Mouse (Mus musculus) heart, adult 2 months (tissue): Measurements from ENCODE around the gene Spag7. TPM values are rescaled to one million over a fixed set of nuclear protein-coding genes. Genes with fewer than 3 reads are reported as not detected.
A peak's percentile ranks its signal among the peaks of the same experiment; 100 is the strongest.

Source experiments
- DNase-seq, 2 experiments: peaks; one replicate each; pipeline ENCODE4 v3.0.0; 2021
- H3K27ac ChIP-seq: fragments of 200-600 bp; 2 replicates; pipeline ENCODE4 v1.8.1; 2022
- H3K27me3 ChIP-seq: fragments of 200-500 bp; 2 replicates; pipeline ENCODE4 v1.6.1; 2012; ENCODE audit warnings: mild to moderate bottlenecking, low read length, inconsistent platforms, mixed read lengths; ENCODE audit not compliant: control insufficient read depth, insufficient read depth
- H3K36me3 ChIP-seq: fragments of 200-500 bp; 2 replicates; pipeline ENCODE4 v1.6.1; 2012; ENCODE audit warnings: low read length, inconsistent platforms; ENCODE audit not compliant: control insufficient read depth, insufficient read depth
- H3K4me1 ChIP-seq: fragments of 200-500 bp; 2 replicates; pipeline ENCODE4 v1.6.1; 2011; ENCODE audit warnings: low read length; ENCODE audit not compliant: control insufficient read depth, insufficient read depth
- H3K4me3 ChIP-seq: fragments of 200-600 bp; 2 replicates; pipeline ENCODE4 v1.8.1; 2022
- H3K79me2 ChIP-seq: fragments of 200-500 bp; replicated peaks from 2 replicates; pipeline ENCODE4 v1.6.1; 2012; ENCODE audit warnings: mild to moderate bottlenecking, inconsistent platforms, low read length, moderate library complexity, mixed read lengths; ENCODE audit not compliant: control insufficient read depth, insufficient read depth
- H3K9ac ChIP-seq: fragments of 200-500 bp; 2 replicates; pipeline ENCODE4 v1.6.1; 2012; ENCODE audit warnings: low read depth, mild to moderate bottlenecking, control low read depth, inconsistent platforms, low read length, mixed read lengths
- CTCF ChIP-seq: fragments of 200-600 bp; IDR thresholded peaks from 2 replicates; pipeline ENCODE4 v1.8.1; 2022; ENCODE audit warnings: antibody characterized with exemption, mild to moderate bottlenecking, moderate library complexity
- EP300 ChIP-seq: fragments of 200-500 bp; IDR thresholded peaks from 2 replicates; pipeline ENCODE4 v1.6.1; 2011; ENCODE audit warnings: low read depth, low read length, control low read depth; ENCODE audit not compliant: insufficient read depth
- POLR2A ChIP-seq: fragments of 200-500 bp; IDR thresholded peaks from 2 replicates; pipeline ENCODE4 v1.6.1; 2011; ENCODE audit warnings: mild to moderate bottlenecking, low read depth, low read length, control low read depth; ENCODE audit not compliant: insufficient read depth
- WGBS: fragments of 180-500 bp; shearing (Covaris S2); methylation state at CpG from one replicate; pipeline ENCODE4 v1.1.7; 2018; 5-methylcytosine and 5-hydroxymethylcytosine counted together
- intact Hi-C: fragments of 180-260 bp; cut with DNase I; formaldehyde crosslinking; loops from one replicate; pipeline ENCODE4 v1.15.1; 2025
- polyA plus RNA-seq: library from polyadenylated mRNA; depleted of rRNA; stranded (reverse); fragments of >200 nt; gene quantifications from 2 replicates; pipeline ENCODE4 v1.2.3, GENCODE M21; 2012
- total RNA-seq, 2 experiments: library from RNA; stranded (reverse); gene quantifications; 2 replicates each; pipeline ENCODE4 v1.2.3; 2021

Gene Spag7
- total and polyA plus RNA-seq, 3 experiments, result 72.9 to 99.4 (median 82.8) TPM

DNA sequence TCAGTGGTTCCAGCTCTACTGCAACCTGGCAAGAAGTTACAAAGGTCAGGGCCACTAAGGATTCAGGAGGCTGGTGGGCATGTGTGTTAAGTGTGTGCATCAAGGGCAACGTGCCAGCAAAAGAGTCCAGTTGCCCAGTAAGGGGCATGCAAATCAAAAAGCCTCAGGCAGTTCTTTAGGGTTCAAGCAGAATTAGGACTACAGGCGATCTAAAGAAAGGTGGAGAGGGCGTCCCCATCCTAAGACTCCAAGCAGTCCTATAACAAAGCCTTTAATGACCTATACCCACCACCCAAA lies 23.0 kb downstream of the Spag7 start:
- TF ChIP-seq CTCF (no peak), POLR2A (no peak), EP300 (no peak)
- Histone ChIP-seq H3K4me1 (peaks cover 12% of the 10 kb centered on the region), H3K36me3 (peaks cover 18% of the 10 kb centered on the region; the same call in 1 of the 2 replicates), H3K27me3 (no peaks in the 10 kb centered on the region), H3K4me3 (peak overlapping the region; percentile 60), H3K79me2 (peaks cover 4% of the 10 kb centered on the region), H3K27ac (peak overlapping the region; percentile 96), H3K9ac (peak overlapping the region; percentile 85)
- WGBS, result 21% methylated on average over 3 of the region's 3 CpGs
- intact Hi-C loops, result loop anchor here (2.0 to 5.0 kb wide), 3 partner anchors 23 to 55 kb away; partner anchors contain the start of genes Camta2, Inca1, Kif1c and Spag7
- DNase-seq, result no peak

GRCm38 (mm10) chr11:70645461-70646258 lies 23.6 kb downstream of the Spag7 start:
- TF ChIP-seq EP300 (no peak), CTCF (no peak), POLR2A (no peak)
- Histone ChIP-seq H3K79me2 (peaks cover 4% of the 10 kb centered on the region), H3K9ac (peak overlapping the region; percentile 85), H3K4me3 (peak overlapping the region; percentile 60), H3K27ac (peak overlapping the region; percentile 96), H3K4me1 (peaks cover 12% of the 10 kb centered on the region), H3K27me3 (no peaks in the 10 kb centered on the region), H3K36me3 (peaks cover 16% of the 10 kb centered on the region; the same call in 1 of the 2 replicates)
- DNase-seq, result peak in 1 of 2 experiments; percentile 33
- WGBS, result 62% methylated on average over 12 of the region's 12 CpGs
- intact Hi-C loops, result loop anchor here (2.0 to 5.0 kb wide), 3 partner anchors 23 to 55 kb away; partner anchors contain the start of genes Camta2, Inca1, Kif1c and Spag7

DNA sequence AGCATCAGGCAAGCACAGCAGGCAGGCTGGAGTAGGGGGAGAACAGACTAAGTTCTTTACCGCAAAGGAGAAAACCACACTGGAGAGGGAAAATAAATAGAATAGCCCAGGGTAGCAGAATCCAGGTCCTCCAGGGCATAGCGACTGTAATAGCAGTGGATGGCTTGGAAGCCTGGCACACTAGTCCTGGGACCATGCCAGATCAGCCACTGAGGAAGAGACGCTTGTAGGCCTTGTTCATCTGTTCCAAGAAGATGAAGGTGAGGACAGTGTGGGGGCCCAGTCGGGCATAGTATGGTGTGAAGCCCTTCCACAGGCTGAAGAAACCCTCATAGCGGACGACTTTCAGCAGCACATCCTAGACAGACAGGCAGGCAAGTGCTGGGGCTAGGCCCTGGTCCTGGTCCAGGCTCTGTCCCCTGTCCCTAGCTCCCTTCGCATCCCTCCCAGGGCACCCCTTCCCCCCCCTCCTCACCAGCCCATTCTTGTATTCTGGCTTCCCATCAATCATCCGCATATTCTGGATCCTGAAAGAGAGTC lies 24.6 kb downstream of the Spag7 start:
- Histone ChIP-seq H3K4me1 (peaks cover 14% of the 10 kb centered on the region), H3K79me2 (peaks cover 4% of the 10 kb centered on the region), H3K4me3 (no peak overlapping the region), H3K9ac (no peak overlapping the region), H3K27me3 (no peaks in the 10 kb centered on the region), H3K36me3 (peaks cover 10% of the 10 kb centered on the region; the same call in 1 of the 2 replicates), H3K27ac (no peak overlapping the region)
- 76% methylated on average over 8 of the region's 8 CpGs for WGBS
- DNase-seq, result no peak
- intact Hi-C loops, result loop anchor here (5.0 kb wide), 1 partner anchor 43 kb away; the partner anchor contains the start of gene Camta2
- TF ChIP-seq POLR2A (no peak), EP300 (no peak), CTCF (no peak)

- no peak overlapping the region for H3K9ac ChIP-seq
Observed at GRCm38 (mm10) chr11:70643051-70643450, 26.2 kb downstream of the Spag7 start.

GRCm38 (mm10) chr11:70641241-70641640 lies 28.0 kb downstream of the Spag7 start:
- Histone ChIP-seq H3K4me1 (peaks cover 11% of the 10 kb centered on the region), H3K9ac (no peak overlapping the region), H3K27ac (no peak overlapping the region), H3K27me3 (no peaks in the 10 kb centered on the region), H3K36me3 (0 out of 2 replicates have a peak, but pooled peaks cover 3% of the 10 kb centered on the region), H3K4me3 (no peak overlapping the region), H3K79me2 (no peaks in the 10 kb centered on the region)
- 57% methylated on average over 7 of the region's 7 CpGs for WGBS
- DNase-seq, result no peak
- intact Hi-C loops, result no loop called here
- no peak for TF ChIP-seq EP300
- no peak for TF ChIP-seq CTCF
- no peak for TF ChIP-seq POLR2A

More at GRCm38 (mm10) chr11:70643051-70643450, 26.2 kb downstream of the Spag7 start:
- H3K27ac ChIP-seq, result no peak overlapping the region
- no peaks in the 10 kb centered on the region for H3K27me3 ChIP-seq
- H3K4me1 ChIP-seq, result peaks cover 13% of the 10 kb centered on the region
- intact Hi-C loops, result no loop called here
- DNase-seq, result no peak
- WGBS, result 82% methylated on average over 6 of the region's 6 CpGs
- TF ChIP-seq POLR2A, result no peak
- no peak for TF ChIP-seq EP300
- TF ChIP-seq CTCF, result no peak
- H3K36me3 ChIP-seq, result 0 out of 2 replicates have a peak, but pooled peaks cover 3% of the 10 kb centered on the region
- H3K79me2 ChIP-seq, result peaks cover 4% of the 10 kb centered on the region
- no peak overlapping the region for H3K4me3 ChIP-seq
